Mouse (Mus musculus): ENCODE data around the gene Cyp2b23.
"Not testable (repeated sequence)": the region's sequence is repeated elsewhere in the genome, so short reads cannot be mapped to it uniquely, and the experiment has no call there.

The Cyp2b23 gene

GRCm38 (mm10) chr7:26686337-26686736, at the start of gene Cyp2b23:
TSS of gene Cyp2b23 (minus strand) at chr7:26686437.
- no peak for DNase-seq

- no peak for DNase-seq
These were observed 24.8 kb upstream of the Cyp2b23 start for GRCm38 (mm10) chr7:26711061-26711460.

GRCm38 (mm10) chr7:26707061-26707460, 20.8 kb upstream of the Cyp2b23 start:
- DNase-seq: no peak

- not testable (repeated sequence) for DNase-seq
These were observed 20.0 kb upstream of the Cyp2b23 start for GRCm38 (mm10) chr7:26706191-26706590.

GRCm38 (mm10) chr7:26700151-26700550, 13.9 kb upstream of the Cyp2b23 start:
- no peak for DNase-seq

GRCm38 (mm10) chr7:26685713-26686112, 524 bp downstream of the Cyp2b23 start:
- DNase-seq: no peak

GRCm38 (mm10) chr7:26667466-26667865, 18.8 kb downstream of the Cyp2b23 start:
- not testable (repeated sequence) for DNase-seq

- DNase-seq: no peak
These were observed 20.2 kb downstream of the Cyp2b23 start for GRCm38 (mm10) chr7:26666011-26666410.

- DNase-seq: not testable (repeated sequence)
These were observed 67.9 kb downstream of the Cyp2b23 start, which contains the start of gene Vmn1r185 for GRCm38 (mm10) chr7:26618364-26618763. TSS of gene Vmn1r185 (minus strand) at chr7:26618464.

Data from kidney, postnatal 14 days (tissue).